ENCODE assay signal across 9 mouse cellular contexts in the genomic region with DNA sequence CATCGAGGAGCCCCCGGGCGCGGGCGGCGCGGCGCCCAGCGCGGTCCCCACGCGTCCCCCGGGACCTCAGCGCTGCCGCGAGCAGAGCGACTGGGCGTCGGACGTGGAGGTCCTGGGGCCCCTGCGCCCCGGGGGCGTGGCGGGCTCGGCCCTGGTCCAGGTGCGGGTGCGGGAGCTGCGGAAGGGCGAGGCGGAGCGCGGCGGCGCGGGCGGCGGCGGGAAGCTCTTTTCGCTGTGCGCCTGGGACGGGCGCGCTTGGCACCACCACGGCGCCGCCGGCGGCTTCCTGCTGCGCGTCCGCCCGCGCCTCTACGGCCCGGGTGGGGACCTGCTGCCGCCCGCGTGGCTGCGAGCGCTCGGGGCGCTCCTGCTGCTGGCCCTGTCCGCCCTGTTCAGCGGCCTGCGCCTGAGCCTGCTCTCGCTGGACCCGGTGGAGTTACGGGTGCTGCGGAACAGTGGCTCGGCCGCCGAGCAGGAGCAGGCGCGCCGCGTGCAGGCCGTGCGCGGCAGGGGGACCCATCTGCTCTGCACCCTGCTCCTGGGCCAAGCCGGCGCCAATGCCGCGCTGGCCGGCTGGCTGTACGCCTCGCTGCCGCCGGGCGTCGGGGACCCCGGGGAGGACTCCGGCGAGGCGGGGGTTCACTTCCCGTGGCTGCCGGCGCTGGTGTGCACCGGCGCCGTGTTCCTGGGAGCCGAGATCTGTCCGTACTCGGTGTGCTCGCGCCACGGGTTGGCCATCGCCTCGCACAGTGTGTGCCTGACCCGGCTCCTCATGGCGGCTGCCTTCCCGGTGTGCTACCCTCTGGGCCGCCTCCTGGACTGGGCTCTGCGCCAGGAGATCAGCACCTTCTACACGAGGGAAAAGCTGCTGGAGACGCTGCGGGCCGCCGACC. TPM values are rescaled to one million over a fixed set of nuclear protein-coding genes. Genes with fewer than 3 reads are reported as not detected.
DNase-seq lines count a peak whose midpoint lies in the region; ATAC-seq and TF ChIP-seq lines count a peak whose summit lies in the region.
"Had no signal": no experiment of that assay in that cellular context is flagged by ENCODE, and none has a peak within 500 bp of the region (broad histone marks: within the 10 kb centered on the region; RNA-seq: fewer than 3 reads in every experiment).

No protein-coding gene starts in this region.

- H3K27me3 ChIP-seq in heart, adult 2 months (ENCODE audit: control insufficient read depth, insufficient read depth, low read length), result peaks cover 16% of the 10 kb centered on the region
- peaks cover 31% of the 10 kb centered on the region; the same call in 1 of the 2 replicates for H3K27me3 ChIP-seq in forebrain, embryonic 14.5 days (replicated peaks; ENCODE audit: control insufficient read depth, insufficient read depth, low read length)
- peaks cover 30% of the 10 kb centered on the region for H3K27me3 ChIP-seq in limb, embryonic 11.5 days (ENCODE audit: control insufficient read depth, insufficient read depth, low read length)

- no peak for TF ChIP-seq EP300 in heart, adult 2 months (IDR thresholded peaks at IDR 0.05; ENCODE audit: insufficient read depth, low read depth, low read length)

- ATAC-seq in forebrain, embryonic 14.5 days, result peak; percentile 66
- no peak; the same call in 1 of the 2 replicates for ATAC-seq in limb, embryonic 11.5 days (ENCODE audit: insufficient number of reproducible peaks, low FRiP score, low TSS enrichment, low read depth)

- H3K4me1 ChIP-seq in heart, adult 2 months (ENCODE audit: control insufficient read depth, insufficient read depth, low read length), result no peaks in the 10 kb centered on the region
- H3K4me1 ChIP-seq in forebrain, embryonic 14.5 days (ENCODE audit: control insufficient read depth, insufficient read depth, low read length), result peaks cover 3% of the 10 kb centered on the region; the same call in 1 of the 2 replicates
- H3K4me1 ChIP-seq in limb, embryonic 11.5 days (ENCODE audit: control insufficient read depth, insufficient read depth, low read length), result no peaks in the 10 kb centered on the region; the same call in 1 of the 2 replicates
- H3K4me1 ChIP-seq in olfactory bulb, adult 2 months (ENCODE audit: control insufficient read depth, insufficient read depth, low read length), result peaks cover 7% of the 10 kb centered on the region; the same call in 1 of the 2 replicates

- 1% methylated on average over 115 of the region's 118 CpGs for WGBS in heart, adult 2 months
- under 1% methylated on average over 82 of the region's 118 CpGs for WGBS in forebrain, embryonic 14.5 days
- under 1% methylated on average over 94 of the region's 118 CpGs for WGBS in limb, embryonic 11.5 days
- WGBS in olfactory bulb, adult 2 months, result under 1% methylated on average over 118 of the region's 118 CpGs

- H3K79me2 ChIP-seq in heart, adult 2 months (replicated peaks; ENCODE audit: control insufficient read depth, insufficient read depth, low read length), result no peaks in the 10 kb centered on the region

- peak; percentile 11 to 22 for DNase-seq in heart, adult 2 months
- no peak for DNase-seq in heart, adult 8-10 months (ENCODE audit: low spot score)
- DNase-seq in cerebellum, adult 11 months, result peak; percentile 74
- peak; percentile 51 for DNase-seq in forebrain, embryonic 14.5 days (ENCODE audit: low spot score)
- DNase-seq in induced T-regulatory cell, adult 2 months (ENCODE audit: low read depth), result peak; percentile 4
- DNase-seq in limb, embryonic 11.5 days (ENCODE audit: low spot score), result peak; percentile 60
- DNase-seq in spleen, postnatal 36 days (ENCODE audit: low spot score in 2 of 2), result no peak

- intact Hi-C loops in heart, adult 2 months (cut with DNase I), result no loop called here

- H3K27ac ChIP-seq in heart, adult 2 months, result no peak overlapping the region
- peak overlapping the region; percentile 14; the same call in 1 of the 2 replicates for H3K27ac ChIP-seq in forebrain, embryonic 14.5 days (ENCODE audit: low read depth, low read length)
- no peak overlapping the region for H3K27ac ChIP-seq in limb, embryonic 11.5 days (replicated peaks; ENCODE audit: low read depth, low read length)
- H3K27ac ChIP-seq in olfactory bulb, adult 2 months (ENCODE audit: insufficient read depth, low read depth, low read length), result peak overlapping the region; percentile 44

- H3K9me3 ChIP-seq in forebrain, embryonic 14.5 days (replicated peaks; ENCODE audit: control insufficient read depth, low read length), result no peaks in the 10 kb centered on the region
- 0 out of 2 replicates have a peak, but pooled peaks cover 3% of the 10 kb centered on the region for H3K9me3 ChIP-seq in limb, embryonic 11.5 days (ENCODE audit: control insufficient read depth, low read length)

- H3K36me3 ChIP-seq in heart, adult 2 months (ENCODE audit: control insufficient read depth, insufficient read depth, low read length), result no peaks in the 10 kb centered on the region
- no peaks in the 10 kb centered on the region for H3K36me3 ChIP-seq in forebrain, embryonic 14.5 days (ENCODE audit: control insufficient read depth, insufficient read depth, low read length)
- no peaks in the 10 kb centered on the region for H3K36me3 ChIP-seq in limb, embryonic 11.5 days (ENCODE audit: control insufficient read depth, insufficient read depth, low read length)

- peak overlapping the region; percentile 98 for H3K4me2 ChIP-seq in forebrain, embryonic 14.5 days (ENCODE audit: low read length)
- peak overlapping the region; percentile 100 for H3K4me2 ChIP-seq in limb, embryonic 11.5 days (ENCODE audit: low read depth, severe bottlenecking)

- no peak overlapping the region for H3K9ac ChIP-seq in heart, adult 2 months (ENCODE audit: low read depth, low read length)
- peak overlapping the region; percentile 75 for H3K9ac ChIP-seq in forebrain, embryonic 14.5 days (ENCODE audit: low read length)
- H3K9ac ChIP-seq in limb, embryonic 11.5 days (ENCODE audit: low read length), result peak overlapping the region; percentile 58

- no peak for TF ChIP-seq POLR2A in heart, adult 2 months (IDR thresholded peaks at IDR 0.05; ENCODE audit: insufficient read depth, low read depth, low read length)
- TF ChIP-seq POLR2A in olfactory bulb, adult 2 months (IDR thresholded peaks at IDR 0.05; ENCODE audit: insufficient read depth, low read depth, low read length), result no peak

- no peak for TF ChIP-seq CTCF in heart, adult 2 months (IDR thresholded peaks at IDR 0.05)
- no peak for TF ChIP-seq CTCF in olfactory bulb, adult 2 months (IDR thresholded peaks at IDR 0.05; ENCODE audit: insufficient read depth, low read depth, low read length)

- H3K4me3 ChIP-seq in heart, adult 2 months, result peak overlapping the region; percentile 42
- peak overlapping the region; percentile 73 for H3K4me3 ChIP-seq in forebrain, embryonic 14.5 days (ENCODE audit: low read depth, low read length)
- peak overlapping the region; percentile 58 for H3K4me3 ChIP-seq in limb, embryonic 11.5 days (ENCODE audit: low read depth, low read length)
- H3K4me3 ChIP-seq in olfactory bulb, adult 2 months (ENCODE audit: insufficient read depth, low read depth, low read length), result peak overlapping the region; percentile 85

RNA-seq across cellular contexts. Expression of gene Cnnm1, which starts 0.8 kb away (rescaled TPM):
- under 1 TPM; 0.05 TPM for total RNA-seq in heart, adult 2 months (2021)
- polyA plus RNA-seq in heart, adult 2 months (2012; rRNA removed), result 0.03 and 0.04 TPM in 2 replicates
- total RNA-seq in heart, adult 8-10 months (2022), result under 1 TPM in 3 of 4 experiments, not detected in 1; 0.11 to 0.38 (median 0.22) TPM
- polyA plus RNA-seq in forebrain, embryonic 14.5 days (2014; fragmentation: Nextera tagmentation; extraction: Ambion mirVana), result 0.62 and 1.4 TPM in 2 replicates
- polyA plus RNA-seq in limb, embryonic 11.5 days (2014; fragmentation: Nextera tagmentation; extraction: Ambion mirVana), result 0.17 and 0.48 TPM in 2 replicates
- polyA plus RNA-seq in olfactory bulb, adult 2 months (2012; ENCODE audit: insufficient read depth, insufficient read length, low replicate concordance, missing spikeins), result not detected in 2 replicates
- total RNA-seq: MEL had no signal

RNA-seq across cellular contexts. Expression of gene Hpse2, which starts 52.9 kb away (rescaled TPM):
- under 1 TPM in 1 of 2 experiments, not detected in 1; 0.25 TPM for total RNA-seq in heart, adult 2 months (2021)
- 0.03 and 0.14 TPM in 2 replicates for polyA plus RNA-seq in heart, adult 2 months (2012; rRNA removed)
- total RNA-seq in heart, adult 8-10 months (2022), result under 1 TPM in 2 of 4 experiments, not detected in 2; 0.06 to 0.57 TPM
- polyA plus RNA-seq in forebrain, embryonic 14.5 days (2014; fragmentation: Nextera tagmentation; extraction: Ambion mirVana), result 0.04 TPM in 1 of 2 replicates, not detected in the other
- polyA plus RNA-seq in limb, embryonic 11.5 days (2014; fragmentation: Nextera tagmentation; extraction: Ambion mirVana), result 4.6 and 5.8 TPM in 2 replicates
- not detected in 2 replicates for polyA plus RNA-seq in olfactory bulb, adult 2 months (2012; ENCODE audit: insufficient read depth, insufficient read length, low replicate concordance, missing spikeins)
- total RNA-seq: MEL had no signal

Comparison
In these comparisons a context has a peak if more than half of its experiments do, and no peak if none do; other contexts are left out.
1. DNase-seq: peak in heart, adult 2 months (2 of 2), cerebellum, adult 11 months (single experiment), forebrain, embryonic 14.5 days (single experiment), induced T-regulatory cell, adult 2 months (single experiment) and limb, embryonic 11.5 days (single experiment); none in heart, adult 8-10 months (single experiment) and spleen, postnatal 36 days (0 of 2).
2. H3K27ac ChIP-seq: peak in forebrain, embryonic 14.5 days (single experiment) and olfactory bulb, adult 2 months (single experiment); none in heart, adult 2 months (single experiment) and limb, embryonic 11.5 days (single experiment).
3. Peak in every context shown above with its lines, with median percentiles within 50 percentile points of each other: H3K4me3 ChIP-seq.